Mouse (Mus musculus) brain, embryonic 14.5 days (tissue): Measurements from ENCODE around the gene Prkg1. TPM values are rescaled to one million over a fixed set of nuclear protein-coding genes. Genes with fewer than 3 reads are reported as not detected.
"Not testable (repeated sequence)": the region's sequence is repeated elsewhere in the genome, so short reads cannot be mapped to it uniquely, and the experiment has no call there.

Experiments used
- DNase-seq: peaks from one replicate; pipeline ENCODE4 v3.0.0-alpha.2; 2011; ENCODE audit warnings: low read depth
- CTCF ChIP-seq: fragments of 200-500 bp; IDR thresholded peaks from 2 replicates; pipeline ENCODE4 v1.5.1; 2012; ENCODE audit warnings: inconsistent platforms, mild to moderate bottlenecking, moderate library complexity, borderline replicate concordance; ENCODE audit not compliant: insufficient read depth, insufficient read length; ENCODE audit errors: extremely low read depth
- POLR2A ChIP-seq: fragments of 200-500 bp; IDR thresholded peaks from 2 replicates; pipeline ENCODE4 v1.6.1; 2012; ENCODE audit warnings: mild to moderate bottlenecking, inconsistent platforms, borderline replicate concordance; ENCODE audit not compliant: poor library complexity, insufficient read depth, insufficient read length, severe bottlenecking; ENCODE audit errors: extremely low read depth
- polyA plus RNA-seq: library from polyadenylated mRNA; depleted of rRNA; stranded (reverse); fragments of >200 nt; gene quantifications from 2 replicates; pipeline ENCODE4 v1.2.3, GENCODE M21; 2012

The Prkg1 gene
- polyA plus RNA-seq, 1 experiment = 4.5 TPM

DNA sequence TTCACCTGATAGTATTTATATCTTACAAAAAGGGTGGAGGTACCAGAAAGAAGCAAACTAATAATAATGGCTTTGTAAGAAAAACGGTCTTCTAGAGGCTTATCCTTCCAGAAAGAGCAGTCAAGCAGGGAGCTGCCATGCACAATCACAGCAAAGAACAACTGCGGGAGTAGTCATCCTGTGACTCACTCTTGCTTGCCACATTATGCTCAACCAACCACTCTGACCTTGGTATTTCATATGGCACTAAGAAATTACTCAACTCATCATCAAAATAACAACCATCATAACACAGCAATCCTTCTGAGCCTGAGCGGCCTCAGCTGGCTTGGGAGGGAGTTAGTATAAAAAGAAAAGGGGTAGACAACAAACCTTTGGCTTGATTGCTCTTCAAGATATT is 379.5 kb downstream of the Prkg1 start:
- TF ChIP-seq CTCF (no peak), POLR2A (no peak)
- DNase-seq = no peak

DNA sequence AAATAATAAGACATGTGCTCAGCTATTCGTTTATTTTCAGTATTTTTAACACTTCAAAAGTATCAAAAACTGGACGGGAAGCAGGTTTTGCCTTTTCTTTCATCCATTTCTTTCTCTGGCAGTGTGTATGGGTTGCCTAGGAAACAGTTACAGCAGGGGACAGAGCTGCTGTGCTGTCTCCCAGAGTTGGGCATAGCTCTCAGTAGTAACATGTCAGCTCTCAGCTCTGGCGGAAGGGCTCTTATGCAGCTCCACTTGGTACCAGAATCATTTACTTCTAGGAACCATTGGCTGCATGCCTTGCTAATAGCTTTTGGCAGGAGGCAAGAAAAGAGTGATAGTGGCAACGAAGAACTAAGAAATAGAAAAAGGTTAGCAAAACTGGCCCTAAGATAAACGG is 381.0 kb downstream of the Prkg1 start:
- DNase-seq = peak; percentile 75
- TF ChIP-seq POLR2A = no peak
- TF ChIP-seq CTCF = no peak

DNA sequence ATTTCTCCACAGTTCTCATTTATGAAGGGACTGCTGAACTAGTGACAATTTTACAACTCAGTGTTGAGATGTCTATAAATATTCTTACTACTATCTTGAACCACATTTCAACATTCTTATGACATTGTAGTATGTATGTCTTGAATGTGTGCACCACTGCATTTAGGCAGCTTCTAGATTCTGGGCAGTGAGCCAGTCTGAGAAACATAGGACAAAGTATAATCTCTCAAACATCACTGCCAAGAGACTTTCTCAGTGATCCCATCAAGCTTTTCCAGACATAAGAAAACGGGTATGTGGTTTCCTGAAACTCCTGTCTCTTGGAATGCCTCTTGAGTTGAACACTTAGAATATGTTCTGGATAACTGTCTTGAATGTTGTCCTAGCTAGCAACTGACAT is 394.7 kb downstream of the Prkg1 start:
- no peak for TF ChIP-seq CTCF
- no peak for TF ChIP-seq POLR2A
- DNase-seq = no peak

DNA sequence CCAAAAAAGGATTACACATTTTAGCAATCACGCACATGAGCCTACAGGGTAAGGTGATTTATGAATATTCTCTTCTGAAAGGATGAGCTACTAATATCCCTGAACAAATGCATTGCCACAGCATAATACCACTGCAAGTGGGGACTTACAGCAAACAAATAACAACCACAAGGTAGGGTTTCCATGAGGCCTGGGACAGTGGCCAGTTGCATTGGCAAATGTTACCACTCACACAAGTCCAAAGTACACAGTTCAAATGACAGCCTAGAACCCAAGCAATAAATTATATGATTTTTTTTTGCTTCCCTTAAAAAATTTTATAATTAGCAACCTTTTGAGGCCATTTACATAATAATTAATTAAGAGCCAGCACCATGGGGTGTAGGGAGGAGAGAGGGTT is 395.7 kb downstream of the Prkg1 start:
- TF ChIP-seq POLR2A (no peak), CTCF (no peak)
- DNase-seq = no peak

DNA sequence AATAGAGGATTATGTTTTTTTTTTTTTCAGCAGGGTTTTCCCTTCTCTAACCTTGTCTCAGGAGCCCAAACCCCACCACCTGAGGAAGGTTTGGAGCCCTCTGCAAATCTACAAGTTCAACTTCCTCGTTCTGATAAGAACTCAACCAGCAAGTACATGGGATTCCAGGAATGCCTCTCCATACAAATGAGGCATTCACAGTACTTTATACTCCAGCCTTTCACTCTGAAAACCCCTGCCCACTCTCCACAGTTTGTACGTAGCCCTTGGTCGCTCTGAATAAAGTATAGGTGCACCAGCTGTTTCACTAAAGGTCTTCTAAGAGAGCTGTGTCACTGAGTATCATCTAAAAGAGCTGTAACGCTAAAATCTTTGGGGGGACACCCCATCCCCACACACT is 402.8 kb downstream of the Prkg1 start:
- no peak for TF ChIP-seq POLR2A
- TF ChIP-seq CTCF = no peak
- DNase-seq = no peak

DNA sequence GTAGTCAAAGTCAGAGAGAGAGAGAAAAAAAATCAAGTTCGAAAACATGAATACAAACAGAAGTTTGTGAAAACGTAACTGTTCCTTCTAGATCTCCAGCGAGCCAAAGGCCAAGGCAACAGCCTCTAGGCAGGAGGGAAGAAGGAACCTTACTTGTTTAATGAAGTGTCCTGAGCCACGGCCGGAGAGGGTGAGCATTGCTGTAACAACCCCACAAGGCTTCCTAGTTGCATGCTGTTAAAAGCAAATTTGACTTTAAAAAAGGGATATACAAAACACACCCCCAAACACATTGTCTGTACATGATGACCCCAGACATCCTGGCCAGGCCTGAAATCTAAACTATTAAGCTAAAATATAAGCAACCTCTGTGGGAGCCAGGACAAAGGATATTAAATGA is 403.3 kb downstream of the Prkg1 start:
- no peak for DNase-seq
- TF ChIP-seq POLR2A = no peak
- no peak for TF ChIP-seq CTCF

DNA sequence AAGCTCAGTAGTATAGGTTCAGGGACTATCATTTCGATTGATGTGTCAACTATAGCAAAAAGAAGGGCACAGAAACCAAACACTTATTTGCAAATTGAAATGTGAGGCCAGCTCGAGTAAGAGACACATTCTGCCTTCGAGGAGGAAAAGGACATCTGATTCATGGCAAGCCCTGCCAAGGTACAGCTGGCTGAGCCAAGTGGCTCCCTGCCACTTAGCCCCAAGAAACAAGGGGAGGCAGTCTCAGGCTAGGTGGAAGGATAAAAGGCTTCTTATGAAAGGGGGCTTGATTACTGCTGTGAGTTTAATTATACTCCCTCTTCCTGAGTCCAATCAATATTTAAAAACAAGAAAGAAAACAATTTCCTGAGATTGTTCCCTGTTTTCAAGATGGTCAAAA is 403.7 kb downstream of the Prkg1 start:
- DNase-seq = peak; percentile 86
- TF ChIP-seq POLR2A = no peak
- TF ChIP-seq CTCF = no peak

DNA sequence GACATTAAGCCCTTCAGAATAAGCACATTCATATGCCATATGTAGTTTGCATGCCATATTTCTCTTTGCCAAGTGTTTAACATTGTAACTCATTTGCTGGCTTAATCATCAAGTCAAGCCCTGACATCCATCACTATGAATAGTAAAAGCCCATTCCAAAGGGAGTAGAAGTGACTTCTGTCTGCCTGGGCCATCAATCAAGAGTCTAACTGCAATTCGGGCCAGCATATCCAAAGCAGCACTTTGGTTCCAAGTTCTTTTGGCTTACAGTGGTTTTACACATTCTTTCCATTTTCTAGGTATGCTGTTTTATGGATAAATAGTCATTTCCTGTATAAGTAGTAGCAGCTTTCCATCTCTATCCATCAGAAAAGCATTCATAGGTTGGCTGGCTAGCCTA is 409.9 kb downstream of the Prkg1 start:
- no peak for DNase-seq
- TF ChIP-seq CTCF = no peak
- no peak for TF ChIP-seq POLR2A

DNA sequence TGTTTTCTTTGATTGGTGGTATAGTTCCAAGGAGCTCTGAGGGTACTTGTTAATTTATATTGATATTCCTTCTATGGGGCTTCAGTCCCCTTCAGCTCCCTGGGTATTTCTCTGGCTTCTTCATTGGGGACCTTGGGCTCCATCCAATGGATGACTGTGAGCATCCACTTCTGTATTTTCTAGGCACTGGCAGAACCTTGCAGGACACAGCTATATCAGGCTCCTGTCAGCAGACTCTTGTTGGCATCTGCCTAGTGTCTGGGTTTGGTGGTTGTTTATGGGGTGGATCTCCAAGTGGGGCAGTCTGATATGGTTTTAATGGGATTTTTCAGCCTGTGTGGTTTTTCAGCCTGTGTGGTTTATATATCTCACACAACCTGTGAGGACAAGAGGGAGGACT is 412.0 kb downstream of the Prkg1 start:
- not testable (repeated sequence) for DNase-seq

DNA sequence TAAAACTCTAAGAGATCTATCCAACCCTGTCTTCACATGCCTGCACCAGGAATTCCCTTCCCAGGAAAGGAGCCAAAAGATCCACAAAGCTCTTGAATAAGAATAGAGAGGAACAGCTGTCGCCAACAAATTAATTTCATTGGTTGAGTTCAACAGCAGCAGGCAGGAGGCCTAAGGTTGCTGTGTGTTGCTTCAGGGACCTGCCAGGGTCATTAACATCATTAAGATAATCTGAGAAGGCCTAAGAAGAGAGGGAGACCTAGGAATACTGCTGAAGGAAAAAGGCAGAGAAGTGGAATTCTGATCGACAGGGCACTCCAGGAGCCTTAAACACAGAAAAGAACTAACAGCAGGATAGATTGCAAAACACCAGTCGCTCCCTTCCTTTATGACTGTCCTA is 413.0 kb downstream of the Prkg1 start:
- peak; percentile 48 for DNase-seq
- TF ChIP-seq CTCF = no peak
- no peak for TF ChIP-seq POLR2A

DNA sequence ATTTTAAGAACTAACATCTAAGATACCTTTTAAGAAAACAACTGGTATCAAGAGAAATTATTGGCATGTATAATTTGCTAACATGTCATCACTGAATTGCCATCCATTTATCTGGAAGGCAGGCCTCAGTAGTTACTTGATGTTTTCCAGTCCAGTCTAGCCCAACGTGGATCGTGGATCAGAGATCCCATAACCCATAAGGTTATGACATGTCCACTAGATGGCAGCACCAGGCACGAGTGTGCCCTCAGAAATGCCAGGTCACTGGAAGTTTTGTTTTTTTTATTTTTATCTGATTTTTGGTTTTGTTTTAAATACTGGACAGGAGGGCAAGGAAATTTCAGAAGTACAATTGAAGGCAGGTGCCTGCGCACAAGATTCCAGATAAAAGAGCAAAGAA is 422.7 kb downstream of the Prkg1 start:
- no peak for TF ChIP-seq POLR2A
- TF ChIP-seq CTCF = peak; percentile 72; the same call in 1 of the 2 replicates
- peak; percentile 65 for DNase-seq

DNA sequence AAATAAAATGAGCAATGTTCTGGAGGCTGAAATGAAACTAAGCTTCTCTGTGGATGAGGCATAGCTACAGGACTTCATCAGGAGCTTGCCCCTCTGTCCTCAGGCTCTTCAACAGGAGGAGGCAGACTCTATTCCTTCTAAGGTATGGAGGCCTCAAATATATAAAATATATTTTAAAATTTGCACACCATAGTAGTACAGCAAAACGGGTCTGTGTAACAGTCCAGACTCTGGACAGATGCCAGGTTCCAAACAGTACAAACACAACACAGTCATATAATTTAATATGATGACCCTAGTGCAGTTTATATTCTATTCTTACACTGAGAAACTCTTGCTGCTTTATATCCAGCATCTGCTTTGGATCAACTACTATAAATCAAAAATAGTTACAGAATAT is 423.9 kb downstream of the Prkg1 start:
- no peak for DNase-seq
- no peak for TF ChIP-seq CTCF
- no peak for TF ChIP-seq POLR2A
